Mouse (Mus musculus): ENCODE measurements around the gene Fiz1. TPM values are rescaled to one million over a fixed set of nuclear protein-coding genes. Genes with fewer than 3 reads are reported as not detected.
A peak's percentile ranks its signal among the peaks of the same experiment; 100 is the strongest.

Gene Fiz1
- total and polyA plus RNA-seq, 2 experiments = 6.2 to 19.3 TPM

GRCm38 (mm10) chr7:5046112-5046511 lies 31.6 kb upstream of the Fiz1 start:
- H3K9ac ChIP-seq (ENCODE audit: low read depth, low read length) = no peak overlapping the region
- WGBS = 76% methylated on average over 2 of the region's 2 CpGs
- no peak for TF ChIP-seq CTCF (IDR thresholded peaks at IDR 0.05; ENCODE audit: low read depth, low read length)
- TF ChIP-seq POLR2A (IDR thresholded peaks at IDR 0.05; ENCODE audit: extremely low read depth, insufficient read depth, low read length) = no peak
- no peak overlapping the region for H3K27ac ChIP-seq (replicated peaks; ENCODE audit: insufficient read depth, low read depth, low read length)
- H3K27me3 ChIP-seq (ENCODE audit: control insufficient read depth, insufficient read depth, low read length) = no peaks in the 10 kb centered on the region
- no peak overlapping the region for H3K4me3 ChIP-seq (ENCODE audit: insufficient read depth, low read depth, low read length)
- no peaks in the 10 kb centered on the region for H3K79me2 ChIP-seq (ENCODE audit: control insufficient read depth, insufficient read depth, low read length)
- no peaks in the 10 kb centered on the region for H3K4me1 ChIP-seq (ENCODE audit: control insufficient read depth, insufficient read depth, low read length)
- no peaks in the 10 kb centered on the region for H3K36me3 ChIP-seq (ENCODE audit: control insufficient read depth, insufficient read depth, low read length)
- DNase-seq (ENCODE audit: extremely low read depth, low read depth, low spot score) = no peak

- no peaks in the 10 kb centered on the region for H3K27me3 ChIP-seq (ENCODE audit: control insufficient read depth, insufficient read depth, low read length)
- H3K4me3 ChIP-seq (ENCODE audit: insufficient read depth, low read depth, low read length) = no peak overlapping the region
- 70% methylated on average over 2 of the region's 2 CpGs for WGBS
- no peak for DNase-seq (ENCODE audit: extremely low read depth, low read depth, low spot score)
- H3K27ac ChIP-seq (replicated peaks; ENCODE audit: insufficient read depth, low read depth, low read length) = no peak overlapping the region
- no peaks in the 10 kb centered on the region for H3K79me2 ChIP-seq (ENCODE audit: control insufficient read depth, insufficient read depth, low read length)
- H3K4me1 ChIP-seq (ENCODE audit: control insufficient read depth, insufficient read depth, low read length) = no peaks in the 10 kb centered on the region
- no peaks in the 10 kb centered on the region for H3K36me3 ChIP-seq (ENCODE audit: control insufficient read depth, insufficient read depth, low read length)
- no peak overlapping the region for H3K9ac ChIP-seq (ENCODE audit: low read depth, low read length)
- no peak for TF ChIP-seq POLR2A (IDR thresholded peaks at IDR 0.05; ENCODE audit: extremely low read depth, insufficient read depth, low read length)
- no peak for TF ChIP-seq CTCF (IDR thresholded peaks at IDR 0.05; ENCODE audit: low read depth, low read length)
These were observed 30.5 kb upstream of the Fiz1 start for GRCm38 (mm10) chr7:5044981-5045380.

- H3K79me2 ChIP-seq (ENCODE audit: control insufficient read depth, insufficient read depth, low read length) = no peaks in the 10 kb centered on the region
These were observed 24.4 kb upstream of the Fiz1 start for GRCm38 (mm10) chr7:5038940-5039339.

GRCm38 (mm10) chr7:5038109-5038732 lies 23.7 kb upstream of the Fiz1 start, which contains the start of gene Zfp784:
Gene Zfp784, minus strand, starts transcription at chr7:5038446.
- Histone ChIP-seq H3K27me3 (ENCODE audit: control insufficient read depth, insufficient read depth, low read length) (no peaks in the 10 kb centered on the region), H3K27ac (replicated peaks; ENCODE audit: insufficient read depth, low read depth, low read length) (peak within 1 kb of the TSS; percentile 94), H3K4me3 (ENCODE audit: insufficient read depth, low read depth, low read length) (peak within 1 kb of the TSS; percentile 79), H3K9ac (ENCODE audit: low read depth, low read length) (peak within 1 kb of the TSS; percentile 92), H3K4me1 (ENCODE audit: control insufficient read depth, insufficient read depth, low read length) (peaks cover 2% of the 10 kb centered on the region), H3K36me3 (ENCODE audit: control insufficient read depth, insufficient read depth, low read length) (no peaks in the 10 kb centered on the region), H3K79me2 (ENCODE audit: control insufficient read depth, insufficient read depth, low read length) (no peaks in the 10 kb centered on the region)
- peak; percentile 72 for DNase-seq (ENCODE audit: extremely low read depth, low read depth, low spot score)
- WGBS = under 1% methylated on average over 48 of the region's 48 CpGs
- TF ChIP-seq CTCF (IDR thresholded peaks at IDR 0.05; ENCODE audit: low read depth, low read length) (no peak), POLR2A (IDR thresholded peaks at IDR 0.05; ENCODE audit: extremely low read depth, insufficient read depth, low read length) (peak; percentile 67; the same call in 1 of the 2 replicates)

More at GRCm38 (mm10) chr7:5038940-5039339, 24.4 kb upstream of the Fiz1 start:
- 28% methylated on average over 5 of the region's 5 CpGs for WGBS
- H3K27ac ChIP-seq (replicated peaks; ENCODE audit: insufficient read depth, low read depth, low read length) = no peak overlapping the region
- H3K9ac ChIP-seq (ENCODE audit: low read depth, low read length) = no peak overlapping the region
- peaks cover 2% of the 10 kb centered on the region for H3K4me1 ChIP-seq (ENCODE audit: control insufficient read depth, insufficient read depth, low read length)
- TF ChIP-seq CTCF (IDR thresholded peaks at IDR 0.05; ENCODE audit: low read depth, low read length) (no peak), POLR2A (IDR thresholded peaks at IDR 0.05; ENCODE audit: extremely low read depth, insufficient read depth, low read length) (no peak)
- no peaks in the 10 kb centered on the region for H3K27me3 ChIP-seq (ENCODE audit: control insufficient read depth, insufficient read depth, low read length)
- no peak for DNase-seq (ENCODE audit: extremely low read depth, low read depth, low spot score)
- no peak overlapping the region; the same call in none of the 2 replicates for H3K4me3 ChIP-seq (ENCODE audit: insufficient read depth, low read depth, low read length)
- no peaks in the 10 kb centered on the region for H3K36me3 ChIP-seq (ENCODE audit: control insufficient read depth, insufficient read depth, low read length)

GRCm38 (mm10) chr7:5037467-5037866 lies 23.0 kb upstream of the Fiz1 start:
- Histone ChIP-seq H3K36me3 (ENCODE audit: control insufficient read depth, insufficient read depth, low read length) (no peaks in the 10 kb centered on the region), H3K4me3 (ENCODE audit: insufficient read depth, low read depth, low read length) (no peak overlapping the region), H3K79me2 (ENCODE audit: control insufficient read depth, insufficient read depth, low read length) (no peaks in the 10 kb centered on the region), H3K4me1 (ENCODE audit: control insufficient read depth, insufficient read depth, low read length) (peaks cover 2% of the 10 kb centered on the region), H3K9ac (ENCODE audit: low read depth, low read length) (no peak overlapping the region), H3K27me3 (ENCODE audit: control insufficient read depth, insufficient read depth, low read length) (no peaks in the 10 kb centered on the region), H3K27ac (replicated peaks; ENCODE audit: insufficient read depth, low read depth, low read length) (no peak overlapping the region)
- TF ChIP-seq CTCF (IDR thresholded peaks at IDR 0.05; ENCODE audit: low read depth, low read length) (no peak), POLR2A (IDR thresholded peaks at IDR 0.05; ENCODE audit: extremely low read depth, insufficient read depth, low read length) (no peak)
- no peak for DNase-seq (ENCODE audit: extremely low read depth, low read depth, low spot score)
- WGBS = 66% methylated on average over 8 of the region's 8 CpGs

- no peaks in the 10 kb centered on the region for H3K79me2 ChIP-seq (ENCODE audit: control insufficient read depth, insufficient read depth, low read length)
- no peak overlapping the region for H3K4me3 ChIP-seq (ENCODE audit: insufficient read depth, low read depth, low read length)
- 96% methylated on average over 7 of the region's 7 CpGs for WGBS
- H3K4me1 ChIP-seq (ENCODE audit: control insufficient read depth, insufficient read depth, low read length) = peaks cover 2% of the 10 kb centered on the region
- no peak overlapping the region for H3K9ac ChIP-seq (ENCODE audit: low read depth, low read length)
- no peak overlapping the region for H3K27ac ChIP-seq (replicated peaks; ENCODE audit: insufficient read depth, low read depth, low read length)
- no peak for DNase-seq (ENCODE audit: extremely low read depth, low read depth, low spot score)
- peaks cover 1% of the 10 kb centered on the region; the same call in 1 of the 2 replicates for H3K36me3 ChIP-seq (ENCODE audit: control insufficient read depth, insufficient read depth, low read length)
- TF ChIP-seq POLR2A (IDR thresholded peaks at IDR 0.05; ENCODE audit: extremely low read depth, insufficient read depth, low read length) (no peak), CTCF (IDR thresholded peaks at IDR 0.05; ENCODE audit: low read depth, low read length) (no peak)
- no peaks in the 10 kb centered on the region for H3K27me3 ChIP-seq (ENCODE audit: control insufficient read depth, insufficient read depth, low read length)
These were observed 22.5 kb upstream of the Fiz1 start for GRCm38 (mm10) chr7:5037026-5037425.

Measured in liver, adult 2 months (tissue).